Comparison of ENCODE assay signal across 28 mouse cellular contexts in the genomic region with DNA sequence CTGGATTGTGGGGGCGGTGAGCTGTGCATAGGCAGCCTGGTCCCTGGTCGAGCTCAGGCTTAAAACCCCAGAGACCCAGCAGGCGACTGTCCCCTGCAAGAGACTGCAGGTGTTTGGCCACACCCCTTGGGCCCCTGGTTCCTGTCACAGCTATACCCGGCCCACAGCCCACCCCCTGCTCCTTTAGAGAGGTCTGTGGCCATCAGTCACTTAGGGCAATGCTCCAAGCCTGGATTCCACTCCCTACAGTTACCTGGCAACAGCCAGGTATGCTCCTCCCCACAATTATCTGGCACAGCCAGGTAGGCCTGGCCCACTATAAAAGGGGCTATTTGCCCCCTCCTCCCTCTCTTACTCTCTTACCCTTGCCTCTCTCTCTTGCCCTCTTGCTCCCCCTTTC. TPM values are rescaled to one million over a fixed set of nuclear protein-coding genes. Genes with fewer than 3 reads are reported as not detected.
A peak's percentile ranks its signal among the peaks of the same experiment; 100 is the strongest.
DNase-seq lines count a peak whose midpoint lies in the region; ATAC-seq and TF ChIP-seq lines count a peak whose summit lies in the region.
"Had no signal": no experiment of that assay in that cellular context is flagged by ENCODE, and none has a peak within 500 bp of the region (broad histone marks: within the 10 kb centered on the region; RNA-seq: fewer than 3 reads in every experiment).

No protein-coding gene starts in this region.

- TF ChIP-seq POLR2A in cerebellum, adult 2 months (IDR thresholded peaks at IDR 0.05; ENCODE audit: borderline replicate concordance, insufficient read depth, low read length) = no peak

- no peaks in the 10 kb centered on the region for H3K36me3 ChIP-seq in embryonic facial prominence, embryonic 11.5 days (replicated peaks; ENCODE audit: control insufficient read depth, insufficient read depth, low read depth, low read length)
- no peaks in the 10 kb centered on the region for H3K36me3 ChIP-seq in embryonic facial prominence, embryonic 10.5 days (replicated peaks)
- no peaks in the 10 kb centered on the region for H3K36me3 ChIP-seq in midbrain, embryonic 11.5 days (ENCODE audit: control insufficient read depth, insufficient read depth, low read length)
- H3K36me3 ChIP-seq in midbrain, postnatal 0 days (ENCODE audit: insufficient read depth, low read length) = no peaks in the 10 kb centered on the region
- H3K36me3 ChIP-seq in embryonic facial prominence, embryonic 12.5 days = no peaks in the 10 kb centered on the region
- H3K36me3 ChIP-seq: heart, embryonic 10.5 days; heart, embryonic 13.5 days had no signal

- WGBS in cerebellum, adult 2 months = 53% methylated on average over 4 of the region's 4 CpGs
- WGBS in embryonic facial prominence, embryonic 11.5 days = 52% methylated on average over 4 of the region's 4 CpGs
- WGBS in embryonic facial prominence, embryonic 10.5 days = 59% methylated on average over 4 of the region's 4 CpGs
- 46% methylated on average over 4 of the region's 4 CpGs for WGBS in midbrain, embryonic 11.5 days
- 55% methylated on average over 4 of the region's 4 CpGs for WGBS in midbrain, postnatal 0 days
- WGBS in embryonic facial prominence, embryonic 12.5 days = 53% methylated on average over 4 of the region's 4 CpGs

- H3K27ac ChIP-seq in cerebellum, adult 2 months (ENCODE audit: insufficient read depth, low read length) = no peak overlapping the region
- no peak overlapping the region for H3K27ac ChIP-seq in embryonic facial prominence, embryonic 11.5 days (replicated peaks; ENCODE audit: low read depth, low read length)
- no peak overlapping the region for H3K27ac ChIP-seq in embryonic facial prominence, embryonic 10.5 days (replicated peaks)
- no peak overlapping the region for H3K27ac ChIP-seq in midbrain, embryonic 11.5 days (ENCODE audit: low read depth, low read length)
- no peak overlapping the region for H3K27ac ChIP-seq in midbrain, postnatal 0 days (ENCODE audit: low read depth, low read length)
- no peak overlapping the region for H3K27ac ChIP-seq in embryonic facial prominence, embryonic 12.5 days
- H3K27ac ChIP-seq: heart, adult 2 months; heart, embryonic 10.5 days; heart, embryonic 13.5 days; hindbrain, embryonic 14.5 days; hindbrain, postnatal 0 days had no signal

- no peak overlapping the region for H3K4me2 ChIP-seq in embryonic facial prominence, embryonic 11.5 days (ENCODE audit: low read depth, low read length)
- H3K4me2 ChIP-seq in midbrain, embryonic 11.5 days = no peak overlapping the region
- no peak overlapping the region for H3K4me2 ChIP-seq in midbrain, postnatal 0 days (ENCODE audit: low read depth, low read length, poor library complexity, severe bottlenecking)
- H3K4me2 ChIP-seq in embryonic facial prominence, embryonic 12.5 days (replicated peaks) = no peak overlapping the region
- H3K4me2 ChIP-seq: heart, embryonic 13.5 days; hindbrain, embryonic 14.5 days had no signal

- peak; percentile 8 for DNase-seq in cerebellum, adult 9-11 months
- no peak for DNase-seq in cerebellum, adult 2 months
- DNase-seq in embryonic facial prominence, embryonic 11.5 days (ENCODE audit: low spot score) = no peak
- no peak for DNase-seq in embryonic facial prominence, embryonic 10.5 days (ENCODE audit: low spot score)
- peak; percentile 51 for DNase-seq in midbrain, embryonic 11.5 days (ENCODE audit: low spot score, missing footprints)
- DNase-seq in midbrain, postnatal 0 days (ENCODE audit: low spot score) = no peak
- DNase-seq in layer of hippocampus, postnatal 14 days (ENCODE audit: low spot score in 2 of 2) = no peak
- DNase-seq: adrenal gland, adult 8-10 months; adrenal gland, postnatal 36 days; cerebellum, adult 11 months; cerebellum, adult 8-10 months; cerebellum, postnatal 36 days; gastrocnemius, postnatal 10 days; gastrocnemius, postnatal 36 days; heart, adult 2 months; heart, postnatal 14 days; heart, postnatal 4 days had no signal

- H3K4me1 ChIP-seq in cerebellum, adult 2 months (ENCODE audit: control insufficient read depth, insufficient read depth, low read length) = peaks cover 16% of the 10 kb centered on the region; the same call in 1 of the 2 replicates
- no peaks in the 10 kb centered on the region for H3K4me1 ChIP-seq in embryonic facial prominence, embryonic 11.5 days (ENCODE audit: control insufficient read depth, insufficient read depth, low read length)
- no peaks in the 10 kb centered on the region for H3K4me1 ChIP-seq in embryonic facial prominence, embryonic 10.5 days
- H3K4me1 ChIP-seq in midbrain, embryonic 11.5 days (ENCODE audit: control insufficient read depth, insufficient read depth, low read length) = no peaks in the 10 kb centered on the region
- H3K4me1 ChIP-seq in midbrain, postnatal 0 days (ENCODE audit: insufficient read depth, low read length) = no peaks in the 10 kb centered on the region
- no peaks in the 10 kb centered on the region for H3K4me1 ChIP-seq in embryonic facial prominence, embryonic 12.5 days
- H3K4me1 ChIP-seq: heart, embryonic 10.5 days had no signal

- H3K27me3 ChIP-seq in cerebellum, adult 2 months (ENCODE audit: control insufficient read depth, insufficient read depth, low read length) = no peaks in the 10 kb centered on the region; the same call in 1 of the 2 replicates
- no peaks in the 10 kb centered on the region for H3K27me3 ChIP-seq in embryonic facial prominence, embryonic 11.5 days (ENCODE audit: control insufficient read depth, insufficient read depth, low read length)
- no peaks in the 10 kb centered on the region for H3K27me3 ChIP-seq in embryonic facial prominence, embryonic 10.5 days (replicated peaks; ENCODE audit: low read depth, poor library complexity, severe bottlenecking)
- no peaks in the 10 kb centered on the region for H3K27me3 ChIP-seq in midbrain, embryonic 11.5 days (ENCODE audit: control insufficient read depth, insufficient read depth, low read length)
- H3K27me3 ChIP-seq in midbrain, postnatal 0 days (ENCODE audit: insufficient read depth, low read length) = no peaks in the 10 kb centered on the region
- H3K27me3 ChIP-seq in embryonic facial prominence, embryonic 12.5 days = no peaks in the 10 kb centered on the region
- H3K27me3 ChIP-seq: heart, embryonic 13.5 days had no signal

- no peak overlapping the region for H3K9ac ChIP-seq in embryonic facial prominence, embryonic 11.5 days (replicated peaks; ENCODE audit: low read length)
- no peak overlapping the region for H3K9ac ChIP-seq in midbrain, embryonic 11.5 days (ENCODE audit: low read length)
- no peak overlapping the region for H3K9ac ChIP-seq in midbrain, postnatal 0 days (replicated peaks; ENCODE audit: low read length, poor library complexity, severe bottlenecking)
- no peak overlapping the region for H3K9ac ChIP-seq in embryonic facial prominence, embryonic 12.5 days
- H3K9ac ChIP-seq: heart, embryonic 13.5 days; hindbrain, embryonic 14.5 days had no signal

- ATAC-seq in embryonic facial prominence, embryonic 11.5 days (replicated peaks; ENCODE audit: insufficient number of reproducible peaks, low FRiP score, low TSS enrichment, low read depth) = 0 out of 2 replicates have a peak, but pooled peaks have one; percentile 48
- ATAC-seq in midbrain, embryonic 11.5 days (ENCODE audit: low FRiP score) = no peak
- ATAC-seq in midbrain, postnatal 0 days (ENCODE audit: low FRiP score) = no peak
- 0 out of 2 replicates have a peak, but pooled peaks have one; percentile 60 for ATAC-seq in embryonic facial prominence, embryonic 12.5 days (ENCODE audit: insufficient number of reproducible peaks, insufficient read depth, low FRiP score, low TSS enrichment)
- ATAC-seq: activated CD4-positive, CD25-positive, alpha-beta regulatory T cell, adult 4 months; forebrain, embryonic 16.5 days; hindbrain, postnatal 0 days; inflammation-experienced regulatory T-cells, adult 6 months; intestine, embryonic 16.5 days had no signal

- H3K4me3 ChIP-seq in cerebellum, adult 2 months (replicated peaks; ENCODE audit: insufficient read depth, low read depth, low read length) = no peak overlapping the region
- H3K4me3 ChIP-seq in embryonic facial prominence, embryonic 11.5 days (ENCODE audit: low read depth, low read length) = no peak overlapping the region
- no peak overlapping the region for H3K4me3 ChIP-seq in embryonic facial prominence, embryonic 10.5 days
- H3K4me3 ChIP-seq in midbrain, embryonic 11.5 days (ENCODE audit: low read depth, low read length) = no peak overlapping the region
- no peak overlapping the region for H3K4me3 ChIP-seq in midbrain, postnatal 0 days (ENCODE audit: low read depth, low read length)
- H3K4me3 ChIP-seq in embryonic facial prominence, embryonic 12.5 days = no peak overlapping the region
- H3K4me3 ChIP-seq: heart, adult 2 months; heart, embryonic 10.5 days; heart, embryonic 13.5 days had no signal

- no peaks in the 10 kb centered on the region for H3K9me3 ChIP-seq in embryonic facial prominence, embryonic 11.5 days (replicated peaks; ENCODE audit: control insufficient read depth, low read length)
- no peaks in the 10 kb centered on the region for H3K9me3 ChIP-seq in embryonic facial prominence, embryonic 10.5 days
- H3K9me3 ChIP-seq in midbrain, embryonic 11.5 days (ENCODE audit: control insufficient read depth, low read length) = no peaks in the 10 kb centered on the region
- no peaks in the 10 kb centered on the region for H3K9me3 ChIP-seq in midbrain, postnatal 0 days (ENCODE audit: low read length)
- H3K9me3 ChIP-seq in embryonic facial prominence, embryonic 12.5 days = no peaks in the 10 kb centered on the region
- H3K9me3 ChIP-seq: heart, embryonic 10.5 days; heart, embryonic 13.5 days had no signal

- TF ChIP-seq CTCF in cerebellum, adult 2 months (IDR thresholded peaks at IDR 0.05; ENCODE audit: borderline replicate concordance, insufficient read depth, low read depth, low read length) = no peak
- TF ChIP-seq CTCF in midbrain, postnatal 0 days (IDR thresholded peaks at IDR 0.05) = no peak

RNA-seq across cellular contexts. Expression of gene Plppr1, which starts 20.8 kb away (rescaled TPM):
- polyA plus RNA-seq in cerebellum, adult 2 months (2012; rRNA removed) = 1.7 and 2.0 TPM in 2 replicates
- 3.8 and 4.7 TPM in 2 replicates for polyA plus RNA-seq in embryonic facial prominence, embryonic 11.5 days (2014; fragmentation: Nextera tagmentation; extraction: Ambion mirVana)
- polyA plus RNA-seq in embryonic facial prominence, embryonic 10.5 days (2016; fragmentation: Nextera tagmentation; extraction: Ambion mirVana) = 2.5 and 2.9 TPM in 2 replicates
- polyA plus RNA-seq in midbrain, embryonic 11.5 days (2014; fragmentation: Nextera tagmentation; extraction: Ambion mirVana) = 11.5 and 12.7 TPM in 2 replicates
- total RNA-seq in midbrain, postnatal 0 days (2014; rRNA removed) = 41.0 and 51.6 TPM in 2 replicates
- polyA plus RNA-seq in midbrain, postnatal 0 days (2015; fragmentation: Nextera tagmentation; extraction: Ambion mirVana) = 54.6 and 55.1 TPM in 2 replicates
- polyA plus RNA-seq in embryonic facial prominence, embryonic 12.5 days (2016; fragmentation: Nextera tagmentation; extraction: Ambion mirVana) = 5.9 and 6.6 TPM in 2 replicates
- 10 to 100 TPM; 23.0 to 23.5 TPM for total RNA-seq in layer of hippocampus, postnatal 14 days (2021)
- total RNA-seq: gastrocnemius, adult 18-20 months; gastrocnemius, postnatal 36 days; granulocyte monocyte progenitor cell, adult 5-6 weeks had no signal
- polyA plus RNA-seq: heart, adult 2 months; inflammation-experienced regulatory T-cells, adult 6 months had no signal

Comparison
In these comparisons a context has a peak if more than half of its experiments do, and no peak if none do; other contexts are left out.
1. DNase-seq: peak in cerebellum, adult 9-11 months (single experiment) and midbrain, embryonic 11.5 days (single experiment); none in cerebellum, adult 2 months (0 of 2), embryonic facial prominence, embryonic 11.5 days (single experiment), embryonic facial prominence, embryonic 10.5 days (single experiment), midbrain, postnatal 0 days (single experiment) and layer of hippocampus, postnatal 14 days (0 of 2).
2. ATAC-seq: peak in embryonic facial prominence, embryonic 11.5 days (single experiment) and embryonic facial prominence, embryonic 12.5 days (single experiment); none in midbrain, embryonic 11.5 days (single experiment) and midbrain, postnatal 0 days (single experiment).